Mouse (Mus musculus) CH12.LX (cell line): Measurements from ENCODE around the gene Hemgn. TPM values are rescaled to one million over a fixed set of nuclear protein-coding genes. Genes with fewer than 3 reads are reported as not detected.

ENCODE experiments used
- DNase-seq: peaks from one replicate; pipeline ENCODE4 v3.0.0-alpha.2; 2013; ENCODE audit errors: extremely low read depth
- H3K27ac ChIP-seq: 2 replicates; pipeline ENCODE4 v1.5.1; 2012; ENCODE audit warnings: low read depth, mild to moderate bottlenecking, control low read depth, moderate library complexity; ENCODE audit not compliant: insufficient read depth
- H3K27me3 ChIP-seq: replicated peaks from 2 replicates; pipeline ENCODE3; 2012; ENCODE audit warnings: inconsistent platforms
- H3K36me3 ChIP-seq, 2 experiments: replicated peaks in 1 of 2; 2 replicates each; pipeline versions ENCODE3 to v1.6.1; 2012; ENCODE audit warnings: inconsistent platforms in 1 of 2, low read length in 1 of 2, mild to moderate bottlenecking in 1 of 2, mixed read lengths in 1 of 2, moderate library complexity in 1 of 2; ENCODE audit not compliant: control insufficient read depth in 1 of 2, insufficient read depth in 1 of 2
- H3K4me1 ChIP-seq, 2 experiments: 2 replicates each; pipeline ENCODE4 v1.6.1; 2012; ENCODE audit warnings: inconsistent platforms in 1 of 2, moderate library complexity in 1 of 2; ENCODE audit not compliant: insufficient read depth in 2 of 2, control insufficient read depth in 1 of 2
- H3K4me2 ChIP-seq: 2 replicates; pipeline ENCODE4 v1.6.1; 2012; ENCODE audit warnings: low read depth, mild to moderate bottlenecking, control low read depth; ENCODE audit not compliant: poor library complexity, insufficient read depth, severe bottlenecking
- H3K4me3 ChIP-seq, 3 experiments: fragments of 150-350 bp in 1 of 3; sonication (generic) in 1 of 3; replicated peaks in 1 of 3; 2 replicates each; pipeline versions ENCODE3 to v1.5.1; 2011 to 2012; ENCODE audit warnings: low read depth in 2 of 3, low read length in 2 of 3, mild to moderate bottlenecking in 2 of 3, moderate library complexity in 2 of 3, control low read depth in 1 of 3, improper control_type of control experiment in 1 of 3, inconsistent platforms in 1 of 3, mixed read lengths in 1 of 3; ENCODE audit not compliant: poor library complexity in 1 of 3
- H3K79me2 ChIP-seq: replicated peaks from 2 replicates; pipeline ENCODE4 v1.6.1; 2012; ENCODE audit warnings: mild to moderate bottlenecking, moderate library complexity; ENCODE audit not compliant: control insufficient read depth, poor library complexity, insufficient read depth, severe bottlenecking; ENCODE audit errors: extremely low read depth
- H3K9ac ChIP-seq: 2 replicates; pipeline ENCODE4 v1.6.1; 2012; ENCODE audit warnings: low read depth, mild to moderate bottlenecking, control low read depth, moderate library complexity; ENCODE audit not compliant: insufficient read depth
- H3K9me3 ChIP-seq: replicated peaks from 2 replicates; pipeline ENCODE3; 2012; ENCODE audit warnings: low read length, inconsistent platforms, mixed read lengths
- BHLHE40 ChIP-seq: IDR thresholded peaks from 2 replicates; pipeline ENCODE4 v1.6.1; 2011; ENCODE audit warnings: mild to moderate bottlenecking, low read depth, low read length, improper control_type of control experiment
- CHD1 ChIP-seq: IDR thresholded peaks from 2 replicates; pipeline ENCODE4 v1.6.1; 2012; ENCODE audit warnings: low read depth, low read length, improper control_type of control experiment, inconsistent platforms
- CHD2 ChIP-seq: IDR thresholded peaks from 2 replicates; pipeline ENCODE4 v1.6.1; 2011; ENCODE audit warnings: low read length, improper control_type of control experiment
- CTCF ChIP-seq, 2 experiments: IDR thresholded peaks in 1 of 2; conservative IDR thresholded peaks in 1 of 2; 2 replicates each; pipeline ENCODE4 v1.5.1; 2011 to 2012; ENCODE audit warnings: low read depth in 2 of 2, low read length in 2 of 2, improper control_type of control experiment in 1 of 2, inconsistent platforms in 1 of 2, mild to moderate bottlenecking in 1 of 2, moderate library complexity in 1 of 2
- E2F4 ChIP-seq: IDR thresholded peaks from 2 replicates; pipeline ENCODE4 v1.6.1; 2011; ENCODE audit warnings: low read depth, low read length, improper control_type of control experiment; ENCODE audit not compliant: insufficient replicate concordance
- ELF1 ChIP-seq: IDR thresholded peaks from 2 replicates; pipeline ENCODE4 v1.6.1; 2014; ENCODE audit warnings: low read depth, mild to moderate bottlenecking, inconsistent platforms, low read length, improper control_type of control experiment
- EP300 ChIP-seq: IDR thresholded peaks from 2 replicates; pipeline ENCODE4 v1.6.1; 2011; ENCODE audit warnings: low read length, improper control_type of control experiment
- GABPA ChIP-seq: IDR thresholded peaks from 2 replicates; pipeline ENCODE4 v1.6.1; 2012; ENCODE audit warnings: low read depth, low read length, improper control_type of control experiment, inconsistent platforms; ENCODE audit not compliant: insufficient replicate concordance
- HCFC1 ChIP-seq: IDR thresholded peaks from 2 replicates; pipeline ENCODE4 v1.6.1; 2012; ENCODE audit warnings: low read depth, mild to moderate bottlenecking, inconsistent platforms, low read length, improper control_type of control experiment
- JUN ChIP-seq: IDR thresholded peaks from 2 replicates; pipeline ENCODE4 v1.6.1; 2011; ENCODE audit warnings: low read depth, mild to moderate bottlenecking, low read length, improper control_type of control experiment, moderate library complexity; ENCODE audit not compliant: insufficient read depth
- KAT2A ChIP-seq: IDR thresholded peaks from 2 replicates; pipeline ENCODE4 v1.6.1; 2012; ENCODE audit warnings: low read length, improper control_type of control experiment, inconsistent platforms; ENCODE audit not compliant: insufficient replicate concordance
- MAX ChIP-seq: IDR thresholded peaks from 2 replicates; pipeline ENCODE4 v1.6.1; 2011; ENCODE audit warnings: low read length, improper control_type of control experiment
- MAZ ChIP-seq: IDR thresholded peaks from 2 replicates; pipeline ENCODE4 v1.6.1; 2012; ENCODE audit warnings: low read depth, mild to moderate bottlenecking, inconsistent platforms, low read length, improper control_type of control experiment, moderate library complexity
- MYC ChIP-seq: IDR thresholded peaks from 2 replicates; pipeline ENCODE4 v1.6.1; 2011; ENCODE audit warnings: low read depth, mild to moderate bottlenecking, improper control_type of control experiment, low read length
- NELFE ChIP-seq: IDR thresholded peaks from 2 replicates; pipeline ENCODE4 v1.6.1; 2011; ENCODE audit warnings: low read depth, low read length, improper control_type of control experiment
- POLR2A ChIP-seq: IDR thresholded peaks from 2 replicates; pipeline ENCODE4 v1.6.1; 2011; ENCODE audit warnings: low read depth, mild to moderate bottlenecking, improper control_type of control experiment, low read length
- RAD21 ChIP-seq: IDR thresholded peaks from 2 replicates; pipeline ENCODE4 v1.6.1; 2011; ENCODE audit warnings: low read depth, mild to moderate bottlenecking, low read length, improper control_type of control experiment, moderate library complexity
- RCOR1 ChIP-seq: conservative IDR thresholded peaks from 2 replicates; pipeline ENCODE4 v1.6.1; 2012; ENCODE audit warnings: low read depth, mild to moderate bottlenecking, inconsistent platforms, low read length, improper control_type of control experiment
- SMC3 ChIP-seq: IDR thresholded peaks from 2 replicates; pipeline ENCODE4 v1.6.1; 2011; ENCODE audit warnings: low read depth, low read length, improper control_type of control experiment
- TBP ChIP-seq: conservative IDR thresholded peaks from 2 replicates; pipeline ENCODE4 v1.6.1; 2011; ENCODE audit warnings: low read depth, low read length, improper control_type of control experiment
- UBTF ChIP-seq: IDR thresholded peaks from 2 replicates; pipeline ENCODE4 v1.6.1; 2012; ENCODE audit warnings: low read depth, mild to moderate bottlenecking, inconsistent platforms, low read length, improper control_type of control experiment, moderate library complexity
- USF1 ChIP-seq: IDR thresholded peaks from 2 replicates; pipeline ENCODE4 v1.6.1; 2014; ENCODE audit warnings: low read depth, mild to moderate bottlenecking, inconsistent platforms, low read length, improper control_type of control experiment
- USF2 ChIP-seq: conservative IDR thresholded peaks from 2 replicates; pipeline ENCODE4 v1.6.1; 2011; ENCODE audit warnings: low read depth, low read length, improper control_type of control experiment
- dilution Hi-C: fragments of 300-500 bp; cut with MboI; formaldehyde crosslinking; loops from 2 replicates; pipeline ENCODE4 v1.14.3; 2020; ENCODE audit warnings: low sequenced_read_pairs; ENCODE audit not compliant: extremely low pct_unique_long_range_greater_than_20kb, extremely low pct_ligation_motif_present
- in situ Hi-C: fragments of 300-500 bp; cut with MboI; formaldehyde crosslinking; loops from 3 replicates; pipeline ENCODE4 v1.14.3; 2019; ENCODE audit warnings: low sequenced_read_pairs, low pct_ligation_motif_present, low pct_unique_long_range_greater_than_20kb, mixed read lengths
- polyA plus RNA-seq: library from polyadenylated mRNA; unstranded; fragments of >175 nt; gene quantifications from 2 replicates; pipeline ENCODE4 v1.2.1, GENCODE M21; 2012; ENCODE audit warnings: low read depth; ENCODE audit not compliant: insufficient read length
- total RNA-seq, 2 experiments: library from RNA; depleted of rRNA; stranded (reverse); fragments of 300-350 nt in 1 of 2; fragments of >200 nt in 1 of 2; gene quantifications; 2 replicates each; pipeline ENCODE4 v1.2.3; 2012 to 2014

The Hemgn gene
- total and polyA plus RNA-seq, 3 experiments, result not detected

DNA sequence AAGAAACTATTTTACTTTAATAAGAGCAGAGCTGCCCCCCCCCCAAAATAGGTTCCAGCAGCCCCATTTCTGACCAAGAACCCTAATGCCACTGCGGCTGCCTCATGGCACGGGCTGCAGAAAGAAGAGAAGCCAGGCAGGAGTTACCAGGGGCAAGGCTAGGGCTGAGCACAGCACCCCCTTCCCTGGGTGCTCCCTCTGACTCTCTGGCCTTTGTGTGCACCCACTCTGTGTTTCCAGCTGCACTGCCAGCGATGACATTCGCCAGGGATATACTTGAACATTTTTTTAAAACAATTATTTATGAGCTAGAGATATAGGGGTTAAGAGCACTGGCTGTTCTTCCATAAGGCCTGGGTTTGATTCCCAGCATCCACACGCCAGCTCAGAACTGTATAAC is 63.8 kb downstream of the Hemgn start:
- H3K79me2 ChIP-seq, result no peaks in the 10 kb centered on the region
- TF ChIP-seq MYC (no peak), MAZ (no peak), USF2 (no peak), KAT2A (no peak), JUN (no peak), USF1 (no peak), BHLHE40 (no peak), CHD1 (no peak), CTCF (conservative IDR thresholded peaks at IDR 0.05 in 1 of 2, IDR thresholded peaks at IDR 0.05 in 1 of 2; ENCODE audit: low read depth in 2 of 2, low read length in 2 of 2) (no peak), SMC3 (no peak), NELFE (no peak), TBP (no peak), MAX (no peak)
- TF ChIP-seq, all 38 proteins: peak for 0
- no peak overlapping the region for H3K27ac ChIP-seq
- H3K9me3 ChIP-seq, result peaks cover 9% of the 10 kb centered on the region
- DNase-seq, result no peak
- in situ Hi-C loops (no loop called here), dilution Hi-C loops (no loop called here)
- no peak overlapping the region for H3K4me2 ChIP-seq
- H3K9ac ChIP-seq, result no peak overlapping the region
- H3K27me3 ChIP-seq, result no peaks in the 10 kb centered on the region
- no peak overlapping the region for H3K4me3 ChIP-seq
- peaks cover 15 to 18% of the 10 kb centered on the region in 2 experiments for H3K4me1 ChIP-seq
- no peaks in the 10 kb centered on the region for H3K36me3 ChIP-seq

DNA sequence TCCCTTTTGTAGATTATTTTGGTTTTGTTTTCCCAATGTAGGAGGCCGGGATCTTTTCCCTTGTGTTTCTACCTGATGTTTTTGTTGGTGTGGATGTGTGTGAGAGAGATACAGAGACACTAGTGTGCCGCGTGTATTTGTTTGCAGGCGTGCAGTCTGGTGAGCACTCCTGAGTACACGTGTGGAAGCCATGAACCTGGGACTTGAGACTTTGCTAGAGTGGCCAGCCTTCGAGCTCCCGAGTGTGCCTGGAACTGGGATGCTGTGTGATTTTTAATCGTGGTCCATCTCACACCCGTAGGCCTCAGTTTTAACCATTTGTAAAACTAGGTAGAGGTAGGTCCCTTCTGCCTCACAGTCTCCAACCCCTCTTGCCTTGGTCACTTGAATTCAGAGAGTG is 64.4 kb downstream of the Hemgn start:
- no peak overlapping the region for H3K27ac ChIP-seq
- TF ChIP-seq EP300 (no peak), RAD21 (no peak), E2F4 (no peak), POLR2A (no peak), HCFC1 (no peak), GABPA (no peak), MYC (no peak), RCOR1 (no peak), SMC3 (no peak), CHD2 (no peak), ELF1 (no peak), JUN (no peak), UBTF (no peak)
- H3K9me3 ChIP-seq, result peaks cover 15% of the 10 kb centered on the region
- no peak for DNase-seq
- no peaks in the 10 kb centered on the region for H3K79me2 ChIP-seq
- peaks cover 12 to 14% of the 10 kb centered on the region in 2 experiments for H3K4me1 ChIP-seq
- no peaks in the 10 kb centered on the region for H3K36me3 ChIP-seq
- H3K4me3 ChIP-seq, result no peak overlapping the region
- no peak overlapping the region for H3K9ac ChIP-seq
- no peak overlapping the region for H3K4me2 ChIP-seq
- dilution Hi-C loops (no loop called here), in situ Hi-C loops (no loop called here)
- no peaks in the 10 kb centered on the region for H3K27me3 ChIP-seq
